Mouse (Mus musculus): ENCODE measurements around the gene Fpr1.
"Not testable (repeated sequence)": the region's sequence is repeated elsewhere in the genome, so short reads cannot be mapped to it uniquely, and the experiment has no call there.

The Fpr1 gene

DNA sequence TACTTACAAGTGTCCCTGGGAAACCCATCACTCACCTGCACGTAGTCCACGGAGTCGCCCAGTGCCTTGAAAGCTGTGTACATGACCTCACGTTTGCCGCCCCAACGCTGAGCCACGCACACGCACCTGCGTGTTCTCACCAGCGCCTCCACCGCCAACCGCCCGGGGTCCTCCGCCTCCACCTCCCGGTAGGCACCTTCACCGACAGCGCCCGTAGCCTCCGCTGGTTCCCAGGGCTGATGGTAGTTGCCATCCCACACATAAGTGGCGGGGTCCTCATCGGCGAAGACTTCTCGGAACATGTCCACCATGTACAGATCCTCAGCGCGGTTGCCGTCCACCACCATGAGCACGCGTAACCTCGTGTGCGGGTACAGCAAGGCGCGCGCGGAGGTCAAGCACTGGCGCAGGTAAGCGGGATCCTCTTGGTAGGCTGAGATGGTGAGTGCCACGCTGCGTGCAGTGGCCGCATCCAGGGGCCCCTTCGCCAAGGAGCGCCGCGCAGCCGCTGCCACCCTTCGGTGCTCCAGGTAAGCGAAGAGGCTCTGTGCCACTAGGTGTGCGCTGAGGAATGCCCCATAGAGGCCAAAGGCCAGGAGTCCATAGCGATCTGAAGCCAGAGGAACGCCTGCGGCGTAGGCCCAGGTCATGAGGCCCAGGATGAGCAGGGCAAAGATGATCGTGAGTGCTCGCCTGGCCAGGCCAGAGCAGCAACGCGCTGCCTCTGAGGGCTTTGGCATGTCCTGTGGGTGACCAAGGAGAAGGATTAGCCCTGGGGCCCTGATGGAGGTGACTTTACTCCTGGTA lies 33.6 kb downstream of the Fpr1 start:
- no peak for DNase-seq

DNA sequence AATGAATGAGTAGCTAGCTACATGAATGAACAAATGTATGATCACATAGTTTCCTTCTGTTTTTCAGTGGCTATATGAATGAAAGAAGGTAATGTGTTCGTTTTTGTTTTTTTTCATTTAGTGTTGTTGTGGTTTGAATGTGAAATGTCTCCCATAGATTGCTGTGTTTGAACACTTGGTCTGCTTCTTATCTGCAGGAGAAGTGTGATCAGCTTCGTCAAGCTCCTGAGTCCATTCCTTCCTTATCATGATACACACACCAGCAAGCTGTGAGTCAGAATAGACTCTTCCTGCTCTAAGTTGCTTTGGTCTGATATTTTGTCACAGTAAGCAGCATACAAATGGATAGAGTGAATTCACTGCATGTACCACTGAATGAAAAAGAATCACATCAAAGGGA lies 34.8 kb downstream of the Fpr1 start:
- DNase-seq, result no peak

DNA sequence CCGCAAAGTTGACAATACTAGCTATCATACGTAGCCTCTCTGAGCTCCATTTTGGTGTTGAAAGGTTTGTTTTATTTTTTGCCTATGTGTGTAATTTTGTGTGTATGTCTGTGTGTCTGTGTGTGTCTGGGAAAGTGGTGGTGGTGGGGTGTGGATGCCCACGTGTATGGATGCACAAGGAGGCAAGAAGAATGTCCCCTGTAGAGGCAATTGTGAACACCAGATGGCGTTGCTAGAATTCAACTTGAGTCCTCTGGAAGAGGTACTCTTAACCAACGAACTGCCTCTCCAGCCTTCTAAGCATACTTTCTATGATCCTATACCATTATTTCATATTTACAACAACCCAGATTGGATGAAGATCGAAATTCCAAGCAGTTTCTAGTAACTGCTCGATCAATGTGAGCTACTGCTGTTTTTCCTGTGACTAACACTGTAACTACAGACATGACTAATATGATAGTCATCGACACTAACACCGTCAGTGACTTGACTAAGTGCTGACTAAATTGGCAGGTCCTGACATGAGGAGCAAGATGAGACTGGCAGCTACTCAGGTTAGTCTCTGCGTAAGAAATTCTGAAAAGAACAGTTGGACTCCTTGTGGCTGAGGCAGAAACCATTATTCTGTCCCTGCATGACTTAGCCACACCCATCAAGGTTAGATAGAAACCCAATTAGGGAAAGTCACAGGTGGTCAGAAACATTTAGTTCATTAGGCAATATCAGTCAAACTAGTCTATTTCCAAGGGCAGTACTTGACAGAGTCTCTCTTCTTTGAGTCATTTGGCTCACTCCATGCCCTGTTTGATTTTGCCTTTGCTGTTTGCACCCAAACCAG lies 38.3 kb downstream of the Fpr1 start:
- DNase-seq, result no peak

DNA sequence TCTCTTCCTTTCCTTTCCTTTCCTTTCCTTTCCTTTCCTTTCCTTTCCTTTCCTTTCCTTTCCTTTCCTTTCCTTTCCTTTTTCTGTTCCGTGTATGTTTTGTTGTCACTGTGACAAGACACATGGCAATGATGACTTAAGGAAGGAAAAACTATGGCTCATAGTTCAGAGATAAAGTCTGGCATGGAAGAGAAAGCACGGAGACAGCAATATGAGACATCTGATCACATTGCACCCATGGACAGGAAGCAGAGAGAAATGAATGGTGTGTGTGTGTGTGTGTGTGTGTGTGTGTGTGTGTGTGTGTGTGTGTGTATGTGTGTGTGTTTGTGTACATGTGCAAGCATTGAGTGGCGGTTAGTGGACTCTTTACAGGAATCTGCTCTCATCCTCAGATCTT lies 39.1 kb downstream of the Fpr1 start:
- DNase-seq, result not testable (repeated sequence)

DNA sequence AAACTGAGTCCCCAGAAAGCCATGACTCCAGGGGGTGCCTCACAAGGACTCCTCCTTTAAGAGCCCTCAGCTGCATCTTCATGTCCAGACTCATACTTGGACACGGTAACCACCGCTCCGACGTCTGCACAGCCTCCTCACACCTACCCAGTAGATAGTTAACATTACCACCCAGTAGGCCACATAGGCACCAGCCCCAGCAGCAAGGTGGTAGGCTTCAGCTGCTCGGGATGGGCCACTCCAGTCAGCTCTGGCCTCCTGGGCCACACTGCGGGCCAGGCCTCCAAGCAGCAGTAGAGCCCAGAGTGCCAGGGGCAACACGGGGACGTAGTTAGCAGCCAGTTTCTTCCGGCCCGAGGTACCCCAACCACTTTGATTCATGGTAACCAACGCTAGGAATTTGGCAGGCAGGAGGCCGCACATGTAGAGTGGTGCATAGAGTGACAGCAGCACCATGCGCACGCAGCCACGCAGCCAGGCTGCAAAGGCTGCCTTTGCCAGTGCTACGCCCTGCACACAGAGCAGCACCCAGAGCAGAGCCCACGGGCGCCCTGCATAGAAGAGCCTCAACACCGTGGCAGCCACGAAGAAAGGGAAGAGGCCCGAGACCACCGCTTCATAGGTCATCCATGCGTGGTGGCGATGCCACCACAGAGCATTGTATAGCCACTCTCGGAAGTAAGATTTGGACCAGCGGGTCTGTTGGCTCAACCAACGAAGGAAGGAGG lies 40.0 kb downstream of the Fpr1 start:
- DNase-seq, result no peak

DNA sequence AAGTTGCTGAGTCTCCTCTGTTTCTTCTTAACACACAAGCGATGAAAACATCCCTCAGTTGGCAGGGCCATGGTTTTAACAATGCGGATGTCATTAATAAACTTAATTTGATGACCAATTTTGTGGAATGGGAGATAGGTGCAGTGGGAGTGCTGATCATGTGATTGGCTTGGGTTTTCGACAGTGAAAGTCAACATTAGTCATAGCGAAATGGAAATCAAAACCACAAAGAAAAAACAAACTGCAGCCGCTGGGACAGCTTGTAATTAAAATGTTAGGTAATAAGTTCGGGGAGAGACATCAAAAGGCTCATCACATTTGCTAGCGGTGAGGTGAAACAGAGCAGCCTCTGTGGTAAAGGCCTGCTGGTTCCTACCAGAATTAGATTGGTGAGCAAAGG lies 42.9 kb downstream of the Fpr1 start:
- DNase-seq, result no peak

DNA sequence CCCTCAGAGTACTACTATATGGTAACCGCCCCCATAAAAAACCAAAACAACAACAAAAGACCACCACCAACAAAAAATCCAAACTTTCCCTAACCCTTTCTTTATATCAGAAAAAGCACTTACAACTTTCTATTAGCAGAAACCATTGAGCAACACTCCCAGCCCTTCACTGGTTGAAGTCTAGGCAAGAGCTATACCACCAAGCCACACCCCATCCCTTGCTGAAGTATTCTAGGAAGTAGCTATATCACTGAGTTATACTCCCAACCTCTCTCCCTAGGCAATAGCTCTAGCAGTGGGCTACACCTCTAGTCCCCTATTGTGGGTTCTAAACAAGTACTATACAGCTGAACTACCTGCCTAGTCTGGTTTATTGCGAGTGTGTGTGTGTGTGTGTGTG lies 44.5 kb downstream of the Fpr1 start:
- DNase-seq, result no peak

DNA sequence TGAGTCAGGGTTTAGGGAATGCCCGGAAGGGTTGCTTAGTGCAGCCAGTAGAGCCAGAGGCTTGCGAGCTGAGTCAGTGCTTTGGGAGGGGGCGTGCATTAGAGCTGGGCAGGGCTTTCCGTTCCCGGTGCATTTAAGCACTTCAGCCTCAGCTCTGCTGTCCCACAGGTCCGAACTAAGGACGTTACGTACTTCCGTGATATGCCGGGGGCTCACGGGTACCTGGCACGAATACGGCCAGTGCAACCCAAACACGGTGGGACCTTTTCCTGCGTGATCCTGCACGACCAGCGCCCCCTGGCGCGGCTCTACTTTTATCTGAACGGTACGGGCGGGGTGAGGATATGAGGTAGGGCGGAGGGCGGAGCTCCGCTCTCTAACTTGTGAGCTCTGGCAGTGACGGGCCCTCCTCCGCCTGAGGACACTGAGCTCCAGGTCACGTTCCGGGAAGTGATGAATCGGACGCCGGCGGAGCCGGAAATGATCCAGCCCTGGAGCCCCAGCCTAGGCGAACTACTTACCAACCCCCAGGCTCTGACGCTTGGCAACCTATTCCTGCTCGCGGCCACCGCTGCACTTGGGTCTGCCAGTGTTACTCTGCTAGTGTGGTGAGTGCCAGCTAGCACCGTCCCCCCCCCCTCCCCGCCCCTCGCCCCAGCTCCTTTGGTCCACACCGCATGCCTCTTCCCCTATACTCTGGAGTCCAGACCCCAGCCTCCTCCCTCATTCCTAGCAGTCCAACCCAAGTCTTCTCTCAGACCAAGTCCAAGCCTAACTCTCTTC lies 45.6 kb downstream of the Fpr1 start:
- peak; percentile 93 for DNase-seq

DNA sequence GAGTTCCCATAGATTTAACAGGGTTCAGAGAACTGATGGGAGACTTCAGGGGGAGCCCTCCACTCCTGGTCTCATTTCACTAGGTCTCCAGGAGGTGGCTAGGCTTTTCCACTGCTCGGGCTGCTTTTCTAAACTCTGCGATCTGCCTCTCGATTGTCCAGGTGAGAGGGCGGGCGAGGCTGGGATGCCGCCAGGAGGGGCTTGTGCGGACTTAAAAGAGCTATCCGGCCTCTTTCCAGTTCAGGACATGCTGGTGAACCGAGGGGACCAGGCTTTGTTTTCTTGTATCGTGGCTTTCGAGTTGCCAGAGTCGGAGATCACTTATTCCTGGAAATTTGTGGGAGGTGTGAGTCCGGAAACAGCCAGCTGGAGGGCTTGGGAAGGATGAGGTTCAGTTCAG lies 46.3 kb downstream of the Fpr1 start:
- no peak for DNase-seq

DNA sequence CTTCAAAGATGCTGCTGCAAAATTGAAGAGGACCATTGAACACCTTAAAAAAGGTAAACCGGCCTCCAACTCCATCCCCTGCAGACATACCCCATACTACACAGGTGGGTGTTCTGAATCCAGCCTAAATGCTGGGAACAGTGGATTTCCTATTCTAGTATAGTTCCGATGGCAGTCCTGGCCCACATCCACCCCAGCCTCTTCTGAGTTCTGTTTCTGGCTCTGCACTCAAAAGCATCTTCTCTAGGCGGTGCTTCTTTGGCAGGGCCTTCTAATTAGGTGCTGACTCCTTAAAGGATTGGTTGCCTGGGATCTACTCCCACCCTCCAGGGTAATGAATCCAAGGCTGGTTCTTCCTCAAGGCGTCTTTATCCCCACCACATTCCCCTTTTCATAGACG lies 47.6 kb downstream of the Fpr1 start:
- no peak for DNase-seq

DNA sequence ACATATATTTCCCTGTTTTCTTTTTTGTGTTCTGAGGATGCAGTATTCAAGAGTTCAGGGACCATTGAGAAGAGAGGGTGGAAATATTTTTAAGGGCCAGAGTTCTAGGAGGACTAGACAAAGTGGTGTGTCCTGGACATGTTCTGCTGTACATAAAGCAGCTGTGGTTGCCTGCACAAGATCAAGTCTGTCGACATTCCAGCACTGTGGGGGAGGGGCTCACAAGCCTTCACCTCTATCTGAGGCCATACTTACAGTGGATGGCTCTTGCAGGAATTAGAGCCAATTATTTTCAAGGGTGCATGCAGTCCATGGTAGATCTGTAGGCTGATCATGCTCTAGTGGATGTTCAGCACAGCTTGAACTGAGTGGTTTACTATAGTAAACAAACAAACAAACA lies 48.8 kb downstream of the Fpr1 start:
- DNase-seq, result no peak

DNA sequence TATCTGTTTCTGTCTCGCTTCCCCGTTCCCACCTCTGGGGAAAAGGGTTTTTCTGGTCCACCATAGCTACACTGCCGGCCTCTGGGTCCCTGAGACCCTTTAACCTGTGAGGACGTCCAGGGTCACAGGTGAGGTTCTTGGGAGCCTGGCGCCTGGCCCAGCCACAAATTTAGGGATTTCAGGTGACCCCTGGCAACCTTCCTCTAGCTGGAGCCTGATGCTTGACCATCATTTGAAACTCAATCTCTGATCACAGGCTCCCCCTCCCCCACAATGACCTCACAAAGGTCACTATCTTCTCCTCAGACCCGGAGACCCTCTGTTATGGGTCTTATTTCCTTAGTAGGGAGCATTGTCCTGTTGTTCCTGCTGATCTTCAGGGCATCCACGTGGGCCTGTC lies 53.0 kb downstream of the Fpr1 start:
- no peak for DNase-seq

DNA sequence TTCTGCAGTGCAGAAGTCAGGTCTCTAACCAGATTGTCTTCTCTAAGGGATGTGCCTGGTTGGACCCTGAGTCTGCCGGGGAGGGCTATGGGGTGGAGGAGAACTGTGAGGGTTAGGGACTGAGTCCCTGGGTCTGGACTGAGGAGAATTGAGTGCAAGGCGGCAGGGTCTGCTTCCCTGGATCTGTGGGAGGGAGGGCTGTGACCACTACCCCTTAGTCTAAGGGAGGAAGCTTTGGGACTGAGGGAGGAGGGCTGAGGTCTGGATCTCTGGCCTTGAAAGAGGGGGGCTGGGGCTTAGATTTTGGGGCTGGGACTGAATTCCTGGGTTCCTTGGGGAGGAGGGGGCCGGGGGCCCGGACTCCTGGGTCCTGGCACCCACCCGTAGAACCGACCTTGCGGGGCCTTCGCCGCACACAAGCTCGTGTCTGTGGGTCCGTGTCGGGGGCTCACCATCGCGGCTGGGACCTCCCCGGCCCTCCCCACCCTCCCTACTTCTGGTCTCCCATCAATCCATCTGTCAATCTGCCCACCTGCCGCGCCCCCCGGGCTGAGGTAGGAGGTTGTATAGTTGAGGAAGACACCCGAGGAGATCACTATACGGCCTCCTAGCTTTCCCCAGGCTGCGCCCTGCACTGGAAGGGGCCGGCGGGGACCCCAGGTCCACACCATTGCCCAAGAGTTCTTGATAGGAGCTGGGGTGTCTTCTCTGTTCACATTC lies 53.8 kb downstream of the Fpr1 start:
- no peak for DNase-seq

DNA sequence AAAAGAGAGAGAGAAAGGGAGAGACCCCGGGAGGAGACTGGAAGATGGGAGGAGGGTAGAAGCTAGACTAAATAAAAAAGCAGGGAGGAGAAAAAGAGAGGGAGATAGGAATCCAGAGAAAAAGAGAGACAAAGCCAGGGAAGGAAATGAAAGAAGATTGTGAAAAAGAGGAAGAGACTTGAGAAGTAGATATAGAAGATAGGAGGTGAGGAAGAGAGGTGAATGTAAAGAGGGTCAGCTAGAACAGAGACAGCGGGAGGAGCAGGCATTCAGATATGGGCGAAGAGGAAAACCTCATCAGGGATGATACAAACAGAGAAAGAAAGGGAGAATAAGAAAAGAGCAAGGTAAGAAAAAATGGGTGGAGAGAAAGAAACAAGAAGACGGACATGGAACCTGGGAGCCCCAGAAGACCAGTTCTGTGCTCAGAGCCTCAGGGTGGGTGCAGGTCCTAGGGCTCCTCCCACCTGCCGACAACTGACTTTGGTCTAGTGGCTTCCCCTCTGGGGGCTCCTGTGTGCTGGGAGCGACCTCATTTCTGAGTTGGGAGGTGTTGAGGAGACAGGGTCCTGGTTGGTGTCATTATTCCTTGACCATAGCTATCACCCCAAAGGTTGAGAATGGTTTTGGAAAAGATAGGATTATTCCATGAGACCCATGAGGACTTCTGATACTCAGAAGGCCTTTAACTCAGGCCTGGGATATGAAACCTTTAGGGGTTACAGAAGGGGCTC lies 54.5 kb downstream of the Fpr1 start:
- DNase-seq, result no peak

DNA sequence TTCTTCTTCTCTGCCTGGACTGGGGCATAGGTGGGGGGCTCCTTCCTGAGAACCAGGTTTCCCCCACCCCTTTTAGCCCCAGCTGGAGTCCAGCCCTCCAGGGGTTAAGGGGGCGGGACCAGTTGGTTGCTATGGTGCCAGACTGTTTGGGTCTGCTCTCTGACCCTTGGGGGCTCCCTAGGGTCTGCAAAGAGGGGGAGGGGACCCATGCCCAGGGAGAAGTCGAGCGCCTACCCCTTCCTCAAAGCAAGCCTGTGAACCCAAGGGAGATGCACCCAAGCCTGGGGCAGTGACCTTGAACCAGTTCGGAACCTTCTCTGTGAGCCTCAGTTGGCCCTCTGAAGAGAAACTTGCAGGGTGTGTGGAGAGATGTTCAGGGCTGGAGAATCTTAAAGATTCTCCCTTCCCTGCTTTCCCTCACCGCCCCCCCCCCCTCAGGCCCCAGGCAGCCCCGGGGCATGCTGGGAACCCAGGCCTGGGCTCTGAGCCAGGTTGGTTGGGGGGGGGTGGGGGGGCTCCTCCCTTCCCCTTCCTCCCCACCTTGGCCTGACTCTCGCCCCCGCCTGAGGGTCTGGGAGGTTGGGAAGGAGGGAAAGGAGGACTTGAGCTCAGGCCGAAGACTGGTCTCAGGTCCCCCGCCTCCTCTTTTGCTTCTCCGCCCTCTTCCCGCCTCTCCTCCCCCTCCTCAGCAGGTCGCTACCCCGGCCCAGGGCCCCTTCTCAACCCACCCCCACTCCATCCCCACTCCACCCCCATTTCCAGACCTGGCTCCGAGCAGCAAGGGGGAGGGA lies 55.4 kb downstream of the Fpr1 start:
- peak; percentile 55 for DNase-seq

DNA sequence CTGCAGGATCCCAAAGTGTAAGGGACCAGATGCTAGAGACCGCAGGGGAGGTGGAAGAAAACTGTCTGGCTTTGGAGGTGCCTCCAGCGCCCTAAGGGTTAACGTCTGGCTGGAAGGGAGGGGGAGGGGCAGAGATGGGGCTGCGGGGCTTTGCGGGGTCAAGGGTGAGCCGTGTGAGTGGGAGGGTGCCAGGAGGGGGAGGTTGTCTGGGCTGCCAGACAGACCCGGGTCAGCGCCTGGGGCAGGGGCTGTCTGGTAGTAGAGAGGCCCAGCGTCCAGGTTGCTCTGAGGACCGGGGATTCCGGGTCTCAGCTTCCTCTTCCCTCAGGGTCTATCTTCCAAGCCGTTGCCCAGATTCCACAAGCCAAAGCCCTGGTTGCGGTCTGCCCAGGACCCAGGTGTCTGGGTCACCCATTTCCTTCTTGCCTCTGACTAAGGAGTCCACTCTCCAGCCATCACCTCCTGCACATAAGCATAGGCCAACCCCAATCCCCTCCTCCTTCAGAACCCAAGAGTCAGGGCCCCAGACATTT lies 56.0 kb downstream of the Fpr1 start:
- DNase-seq, result peak; percentile 47

DNA sequence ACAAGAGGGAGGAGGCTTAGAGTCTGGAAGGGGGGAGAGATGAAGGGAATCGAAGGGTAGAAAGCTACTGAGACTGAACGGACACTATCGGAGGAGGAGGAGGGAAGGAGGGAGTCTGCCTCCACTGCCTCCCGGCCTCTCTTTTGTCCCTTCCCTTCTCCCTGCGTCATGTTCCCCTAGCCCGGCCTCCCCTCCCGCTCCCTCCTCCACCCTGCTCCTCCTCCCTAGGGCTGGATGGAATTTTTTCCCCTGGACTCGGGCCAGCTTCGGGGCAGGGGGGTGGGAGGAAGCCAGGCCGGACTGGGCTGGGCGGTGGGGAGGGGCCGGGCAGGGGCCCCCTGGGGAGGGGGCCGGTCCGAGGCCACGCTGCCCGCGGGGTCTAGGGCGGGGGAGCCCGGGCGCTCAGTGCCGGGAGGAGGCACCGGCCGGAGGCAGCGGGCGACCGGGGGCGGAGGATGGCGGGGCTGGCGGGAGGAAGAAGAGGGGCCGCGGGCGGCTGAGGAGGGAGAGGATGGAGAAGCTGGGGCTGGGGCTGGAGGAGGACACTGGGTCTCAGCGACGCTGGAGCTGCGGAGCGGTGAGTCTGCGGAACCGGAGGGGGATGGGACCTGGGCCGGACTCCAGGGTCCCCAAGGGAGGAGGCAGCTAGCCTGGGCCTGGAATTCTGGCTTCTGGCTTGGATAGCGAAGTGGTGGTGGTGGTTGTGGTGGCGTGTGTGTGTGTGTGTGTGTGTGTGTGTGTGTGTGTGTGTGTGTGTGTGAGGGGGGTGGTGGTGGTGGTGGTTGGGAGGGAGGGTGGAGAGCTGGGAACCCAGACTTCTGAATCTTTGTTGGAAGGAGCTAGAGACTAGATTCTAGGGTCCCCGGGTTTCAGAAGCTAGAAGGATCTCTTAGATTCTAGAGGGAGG lies 56.7 kb downstream of the Fpr1 start, which contains the start of gene Spaca6:
Gene Spaca6 (plus strand): TSS at position 408 of the 907 bp plus-strand sequence.
- peak; percentile 87 for DNase-seq
